Mouse (Mus musculus) right cerebral cortex, postnatal 36 days (tissue): ENCODE measurements around the gene Tmod2.
A peak's percentile ranks its signal among the peaks of the same experiment; 100 is the strongest.
"Not testable (repeated sequence)": the region's sequence is repeated elsewhere in the genome, so short reads cannot be mapped to it uniquely, and the experiment has no call there.

ENCODE experiments used
- DNase-seq, 2 experiments: peaks; one replicate each; pipeline ENCODE4 v3.0.0; 2022; ENCODE audit warnings: low spot score in 2 of 2, mixed read lengths in 1 of 2

The Tmod2 gene

GRCm38 (mm10) chr9:75610571-75611493, at the start of gene Tmod2:
TSS of gene Tmod2 (minus strand) at chr9:75611325.
- peak; percentile 71 to 83 for DNase-seq

DNA sequence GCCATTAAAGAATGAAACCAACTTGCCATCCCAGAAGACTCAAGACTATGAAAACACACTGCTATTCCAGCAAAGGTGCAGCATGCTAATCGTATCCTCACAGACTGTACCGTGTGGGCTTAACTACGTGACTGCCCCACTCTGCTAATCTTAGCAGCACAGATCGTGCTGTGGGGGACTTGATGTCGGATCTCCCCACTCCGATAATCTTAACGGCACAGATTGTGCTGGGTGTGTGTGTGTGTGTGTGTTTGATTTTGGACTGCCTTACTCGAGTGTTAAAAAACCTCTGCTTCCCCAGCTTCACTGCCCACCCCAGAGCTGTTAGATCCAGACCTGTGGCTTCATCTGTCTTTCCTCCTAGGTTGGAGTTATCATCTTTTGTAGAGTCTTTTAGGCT, 49.8 kb upstream of the Tmod2 start:
- peak; percentile 62 to 82 for DNase-seq

- DNase-seq: not testable (repeated sequence)
Measured at GRCm38 (mm10) chr9:75656456-75656855, 45.3 kb upstream of the Tmod2 start.

DNA sequence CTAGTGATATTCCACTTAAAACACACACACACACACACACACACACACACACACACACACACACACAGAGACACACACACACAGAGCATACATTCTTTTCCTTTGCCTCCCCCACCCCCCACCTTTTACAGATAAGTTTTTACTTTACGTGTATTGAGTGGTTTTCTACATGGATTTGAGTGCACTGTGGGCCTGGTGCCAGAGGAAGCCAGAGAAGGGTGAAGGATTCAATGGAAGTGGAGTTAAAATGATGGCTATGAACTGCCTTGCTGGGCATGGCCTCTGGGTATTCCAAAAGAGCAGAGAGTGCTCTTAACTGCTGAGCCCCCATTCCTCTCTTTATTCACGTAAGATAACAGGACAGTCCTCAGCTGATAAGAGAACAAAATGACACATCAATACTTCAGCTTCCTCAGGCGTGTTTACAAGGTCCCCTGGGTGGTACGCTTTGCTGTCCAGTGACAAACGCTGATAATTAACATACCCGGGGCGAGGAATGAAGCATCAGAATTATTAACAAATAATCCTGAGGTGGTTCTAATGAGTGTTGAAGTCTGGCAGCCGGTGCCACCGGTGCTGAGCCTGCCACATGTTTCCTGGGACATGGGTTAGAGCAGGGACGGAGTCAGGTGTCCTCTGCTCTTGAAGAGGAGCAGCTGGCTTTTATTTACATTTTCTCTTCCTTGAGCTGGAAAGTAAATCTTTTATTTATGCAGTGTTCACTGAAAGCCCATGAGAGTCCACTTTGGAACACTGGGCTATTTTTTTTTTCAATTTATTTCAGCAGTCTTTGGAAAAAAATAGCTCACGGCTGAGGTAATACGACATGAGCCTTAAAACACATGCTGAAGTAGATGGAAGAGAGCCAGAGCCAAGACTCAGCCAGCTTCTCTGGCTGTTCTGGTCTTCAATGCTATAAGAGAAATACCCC, 43.1 kb upstream of the Tmod2 start:
- DNase-seq: no peak

- no peak for DNase-seq
Measured at GRCm38 (mm10) chr9:75645405-75645804, 34.3 kb upstream of the Tmod2 start.

GRCm38 (mm10) chr9:75634226-75634625, 23.1 kb upstream of the Tmod2 start:
- no peak for DNase-seq

GRCm38 (mm10) chr9:75633603-75634002, 22.5 kb upstream of the Tmod2 start:
- no peak for DNase-seq

- no peak for DNase-seq
Measured at GRCm38 (mm10) chr9:75632902-75633301, 21.8 kb upstream of the Tmod2 start.

- no peak for DNase-seq
Measured at GRCm38 (mm10) chr9:75632111-75632510, 21.0 kb upstream of the Tmod2 start.

DNA sequence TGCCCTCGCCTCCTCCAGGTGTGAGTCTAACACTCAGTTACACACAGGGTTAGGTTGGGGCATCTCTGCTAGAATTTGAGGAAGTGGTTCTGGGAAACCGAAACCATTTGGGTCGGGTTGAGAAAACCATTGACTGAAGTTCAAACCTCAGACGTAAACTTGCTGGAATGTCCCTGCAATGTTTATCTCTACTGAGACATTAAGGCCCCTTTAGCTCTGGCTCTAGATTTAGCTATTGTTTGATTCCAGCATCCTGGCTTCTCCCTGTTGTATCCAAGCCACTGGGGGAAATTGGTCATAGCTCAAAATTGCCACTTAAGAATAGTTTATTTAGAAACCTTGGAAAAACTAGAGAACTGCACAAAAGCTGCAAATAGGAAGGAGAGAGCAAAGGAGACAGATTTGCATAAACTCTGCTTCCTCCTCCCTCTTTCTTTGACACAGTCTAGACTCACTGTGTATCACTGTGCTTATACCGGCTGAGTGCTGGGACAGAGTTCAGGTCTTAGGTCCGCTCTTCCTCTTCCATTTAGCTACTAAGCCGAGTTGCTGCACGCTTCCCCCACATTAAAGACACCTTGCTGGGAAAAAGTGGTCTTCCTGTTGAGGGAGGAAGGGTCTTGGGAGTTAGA, 19.8 kb upstream of the Tmod2 start:
- no peak for DNase-seq

GRCm38 (mm10) chr9:75626308-75626604, 15.1 kb upstream of the Tmod2 start:
- no peak for DNase-seq

DNA sequence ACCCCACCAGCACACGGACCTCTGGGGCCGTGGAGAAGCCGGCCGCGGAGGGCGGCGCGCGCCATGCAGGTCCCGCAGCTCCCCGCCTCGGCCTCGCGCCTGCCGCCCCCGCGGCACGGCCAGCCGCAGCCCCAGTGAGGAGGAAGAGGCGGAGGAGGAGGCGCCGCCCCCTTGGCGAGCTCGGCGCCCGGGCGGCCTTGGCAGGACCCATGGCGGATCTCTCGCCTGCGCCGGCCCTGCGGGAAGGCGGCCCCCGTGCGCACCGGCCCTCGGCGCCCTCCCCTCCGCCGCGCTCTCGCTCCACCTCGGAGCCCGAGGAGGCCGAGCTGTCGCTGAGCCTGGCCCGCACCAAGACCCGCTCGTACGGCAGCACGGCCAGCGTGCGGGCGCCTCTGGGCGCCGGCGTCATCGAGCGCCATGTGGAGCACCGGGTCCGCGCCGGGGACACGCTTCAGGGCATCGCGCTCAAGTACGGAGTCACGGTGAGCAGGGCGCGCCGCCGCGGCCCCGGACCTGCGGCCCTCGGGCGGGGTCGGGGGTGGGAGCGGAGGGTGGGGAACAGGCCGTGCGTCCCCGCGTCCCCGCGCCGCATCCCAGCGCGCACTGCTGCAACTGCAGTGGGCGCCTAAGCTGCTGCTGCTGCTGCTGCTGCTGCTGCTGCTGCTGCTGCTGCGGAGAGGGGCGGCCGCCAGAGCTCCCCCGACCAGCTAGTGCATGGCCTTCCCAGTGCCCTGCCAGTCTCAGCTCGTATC, 14.6 kb upstream of the Tmod2 start, which contains the start of gene Lysmd2:
Gene Lysmd2 (plus strand): TSS at position 186 of the 752 bp plus-strand sequence.
- peak; percentile 61 to 64 for DNase-seq

- DNase-seq: no peak
Measured at GRCm38 (mm10) chr9:75624983-75625555, 13.9 kb upstream of the Tmod2 start.

DNA sequence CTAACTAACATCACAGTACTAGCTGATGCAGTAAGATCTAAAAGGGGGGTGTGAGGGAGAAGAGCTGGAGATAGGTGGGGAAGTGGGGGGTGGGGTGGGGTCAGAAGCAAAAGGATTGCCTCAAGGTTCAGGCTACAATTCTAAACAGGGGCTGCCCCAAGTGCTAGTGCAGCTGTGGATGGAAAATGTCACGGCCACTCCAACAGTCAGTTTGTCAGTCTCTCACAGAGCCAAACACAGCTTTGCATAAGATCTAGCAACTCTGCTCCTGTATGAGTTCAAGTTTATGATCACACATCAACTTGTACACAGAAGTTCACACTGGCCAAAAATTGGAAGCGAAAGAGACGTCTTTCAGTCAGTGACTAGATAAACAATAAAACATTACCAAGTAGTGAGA, 10.3 kb upstream of the Tmod2 start:
- no peak for DNase-seq

DNA sequence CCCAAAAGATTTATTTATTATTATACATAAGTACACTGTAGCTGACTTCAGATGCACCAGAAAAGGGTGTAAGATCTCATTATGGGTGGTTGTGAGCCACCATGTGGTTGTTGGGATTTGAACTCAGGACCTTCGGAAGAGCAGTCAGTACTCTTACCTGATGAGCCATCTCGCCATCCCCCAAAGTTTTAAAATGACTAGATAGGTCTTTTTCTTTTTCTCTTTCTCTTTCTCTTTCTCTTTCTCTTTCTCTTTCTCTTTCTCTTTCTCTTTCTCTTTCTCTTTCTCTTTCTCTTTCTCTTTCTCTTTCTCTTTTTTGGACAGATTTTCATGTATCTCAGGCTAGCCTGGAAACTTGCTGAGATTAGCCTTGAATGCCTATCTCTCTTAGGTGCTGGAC, 8.6 kb upstream of the Tmod2 start:
- DNase-seq: not testable (repeated sequence)

DNA sequence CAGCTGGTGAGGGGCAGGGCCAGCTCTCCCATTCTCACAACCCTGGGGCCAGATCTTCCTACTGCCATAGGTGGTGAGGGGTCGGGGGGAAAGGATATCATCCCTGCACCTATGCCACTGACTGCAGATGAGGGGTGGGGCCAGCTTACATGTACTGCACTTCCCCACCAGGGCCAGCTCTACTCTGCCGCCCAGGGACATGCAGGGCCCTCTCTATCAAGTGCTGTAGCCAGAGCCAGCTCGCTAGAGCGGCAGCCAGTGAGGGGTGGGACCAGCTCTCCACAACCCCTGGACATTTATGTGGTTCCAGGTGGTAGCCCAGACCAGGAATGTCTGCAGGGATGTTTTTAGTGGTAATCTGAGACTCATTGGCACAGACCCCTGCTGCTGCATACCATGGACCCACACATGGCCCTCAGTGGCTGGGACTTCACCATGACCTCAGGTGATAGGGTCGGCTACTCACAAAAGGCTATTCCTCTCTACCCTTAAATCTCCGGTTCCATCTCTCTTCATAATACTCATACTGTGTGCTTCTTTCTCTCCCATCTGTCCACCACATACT, 7.8 kb upstream of the Tmod2 start:
- no peak for DNase-seq

DNA sequence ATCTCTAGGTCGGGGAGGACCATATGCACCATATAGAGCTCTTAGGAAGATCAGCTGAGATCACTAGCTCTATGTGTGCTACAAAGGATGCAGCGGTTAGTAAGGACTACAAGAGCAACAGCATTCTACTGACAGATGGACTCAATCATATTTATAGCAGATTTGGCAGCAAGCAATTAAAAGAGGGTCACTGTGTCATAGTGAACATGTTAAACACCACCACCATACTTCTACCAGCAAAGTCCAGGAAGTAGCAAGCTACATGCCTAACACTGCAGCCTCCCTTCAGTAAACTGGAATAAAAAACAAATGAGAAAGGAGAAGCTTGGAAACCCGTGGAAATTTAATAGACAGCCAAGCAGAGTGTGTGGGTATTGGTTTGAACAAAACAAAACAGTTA, 5.4 kb upstream of the Tmod2 start:
- no peak for DNase-seq

DNA sequence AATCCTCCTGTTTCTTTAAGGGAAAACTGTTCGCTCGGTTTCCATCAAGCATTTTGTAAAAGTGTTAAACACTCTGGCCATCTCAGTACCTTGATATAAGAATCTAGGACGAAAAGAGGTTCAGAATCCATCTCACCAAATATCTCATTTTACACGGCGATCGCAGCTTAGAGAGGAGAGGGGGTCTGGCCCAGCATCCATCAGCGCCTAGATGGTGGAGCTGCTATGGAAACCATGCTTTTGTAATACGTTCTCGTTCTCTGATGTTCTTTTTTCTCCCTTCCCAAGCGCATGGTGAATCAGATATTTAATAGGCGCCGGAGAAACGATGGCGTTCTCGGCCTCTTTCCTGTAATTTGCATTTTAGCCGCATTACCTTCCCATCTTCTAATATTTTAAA, 1.2 kb downstream of the Tmod2 start:
- no peak for DNase-seq

GRCm38 (mm10) chr9:75609505-75609904, 1.6 kb downstream of the Tmod2 start:
- DNase-seq: no peak

DNA sequence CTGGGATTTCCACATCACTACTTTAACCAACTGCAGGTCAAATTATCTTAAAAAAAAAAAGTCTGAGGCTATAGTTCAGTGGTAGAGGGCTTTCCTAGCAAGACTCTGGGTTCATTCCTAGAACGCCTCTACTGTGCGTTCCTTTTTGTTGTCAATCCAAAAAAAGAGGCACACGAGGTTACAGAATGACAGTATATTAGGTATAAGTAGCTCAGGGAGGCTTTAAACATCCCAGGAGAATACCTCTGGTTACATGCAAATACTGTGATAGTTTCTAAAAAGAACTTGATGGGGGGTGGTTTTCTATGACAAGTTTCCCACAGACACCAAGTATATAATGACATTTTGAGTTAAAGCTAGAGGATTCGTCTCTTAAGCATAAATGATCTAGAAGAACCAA, 3.6 kb downstream of the Tmod2 start:
- no peak for DNase-seq

DNA sequence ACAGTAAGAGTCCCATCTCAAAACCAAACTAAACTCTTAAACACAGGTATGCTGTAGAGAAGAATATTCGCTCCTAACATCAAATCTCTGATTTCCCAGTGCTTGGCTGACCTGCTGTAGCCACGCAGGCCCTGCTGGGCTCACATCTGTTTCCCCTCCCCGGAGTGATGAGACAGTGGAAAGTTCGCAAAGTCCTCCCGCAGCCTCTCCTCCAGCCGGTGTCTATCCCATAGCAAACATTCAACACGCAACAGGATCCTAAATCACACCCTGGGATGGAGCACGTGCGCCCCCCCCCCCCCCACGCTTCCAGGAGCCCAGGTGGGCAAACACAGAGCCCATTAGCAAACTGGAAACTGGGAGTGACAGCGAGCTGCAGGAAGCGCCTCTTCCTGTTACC, 9.6 kb downstream of the Tmod2 start:
- no peak for DNase-seq
